Mouse (Mus musculus): ENCODE data around the gene Esam.

Esam gene

GRCm38 (mm10) chr9:37551751-37552531 is 24.1 kb downstream of the Esam start:
- in situ Hi-C loops (cut with MboI; ENCODE audit: low pct_unique_long_range_greater_than_20kb in 1 of 2, low sequenced_read_pairs in 2 of 2, unreplicated experiment in 1 of 2), result no loop called here

- in situ Hi-C loops (cut with MboI; ENCODE audit: low pct_unique_long_range_greater_than_20kb in 1 of 2, low sequenced_read_pairs in 2 of 2, unreplicated experiment in 1 of 2), result no loop called here
Measured at GRCm38 (mm10) chr9:37552536-37553293, 24.8 kb downstream of the Esam start, which contains the start of gene Nrgn. Gene Nrgn (minus strand): TSS chr9:37552904.

GRCm38 (mm10) chr9:37554279-37554678 is 26.4 kb downstream of the Esam start:
- in situ Hi-C loops (cut with MboI; ENCODE audit: low pct_unique_long_range_greater_than_20kb in 1 of 2, low sequenced_read_pairs in 2 of 2, unreplicated experiment in 1 of 2), result no loop called here

GRCm38 (mm10) chr9:37554838-37555748 is 27.2 kb downstream of the Esam start, which contains the start of gene Siae:
Gene Siae (plus strand): TSS chr9:37555698.
- in situ Hi-C loops (cut with MboI; ENCODE audit: low pct_unique_long_range_greater_than_20kb in 1 of 2, low sequenced_read_pairs in 2 of 2, unreplicated experiment in 1 of 2), result no loop called here

- in situ Hi-C loops (cut with MboI; ENCODE audit: low pct_unique_long_range_greater_than_20kb in 1 of 2, low sequenced_read_pairs in 2 of 2, unreplicated experiment in 1 of 2), result no loop called here
Measured at GRCm38 (mm10) chr9:37556366-37556765, 28.5 kb downstream of the Esam start.

GRCm38 (mm10) chr9:37560617-37561016 is 32.7 kb downstream of the Esam start:
- in situ Hi-C loops (cut with MboI; ENCODE audit: low pct_unique_long_range_greater_than_20kb in 1 of 2, low sequenced_read_pairs in 2 of 2, unreplicated experiment in 1 of 2), result no loop called here

GRCm38 (mm10) chr9:37563805-37564204 is 35.9 kb downstream of the Esam start:
- in situ Hi-C loops (cut with MboI; ENCODE audit: low pct_unique_long_range_greater_than_20kb in 1 of 2, low sequenced_read_pairs in 2 of 2, unreplicated experiment in 1 of 2), result no loop called here

GRCm38 (mm10) chr9:37567019-37567418 is 39.1 kb downstream of the Esam start:
- in situ Hi-C loops (cut with MboI; ENCODE audit: low pct_unique_long_range_greater_than_20kb in 1 of 2, low sequenced_read_pairs in 2 of 2, unreplicated experiment in 1 of 2), result no loop called here

GRCm38 (mm10) chr9:37567454-37567853 is 39.6 kb downstream of the Esam start:
- in situ Hi-C loops (cut with MboI; ENCODE audit: low pct_unique_long_range_greater_than_20kb in 1 of 2, low sequenced_read_pairs in 2 of 2, unreplicated experiment in 1 of 2), result no loop called here

- in situ Hi-C loops (cut with MboI; ENCODE audit: low pct_unique_long_range_greater_than_20kb in 1 of 2, low sequenced_read_pairs in 2 of 2, unreplicated experiment in 1 of 2), result no loop called here
Measured at GRCm38 (mm10) chr9:37567892-37568604, 40.2 kb downstream of the Esam start.

GRCm38 (mm10) chr9:37568605-37569214 is 40.8 kb downstream of the Esam start:
- in situ Hi-C loops (cut with MboI; ENCODE audit: low pct_unique_long_range_greater_than_20kb in 1 of 2, low sequenced_read_pairs in 2 of 2, unreplicated experiment in 1 of 2), result no loop called here

GRCm38 (mm10) chr9:37569231-37569835 is 41.5 kb downstream of the Esam start:
- in situ Hi-C loops (cut with MboI; ENCODE audit: low pct_unique_long_range_greater_than_20kb in 1 of 2, low sequenced_read_pairs in 2 of 2, unreplicated experiment in 1 of 2), result no loop called here

- in situ Hi-C loops (cut with MboI; ENCODE audit: low pct_unique_long_range_greater_than_20kb in 1 of 2, low sequenced_read_pairs in 2 of 2, unreplicated experiment in 1 of 2), result no loop called here
Measured at GRCm38 (mm10) chr9:37572204-37572876, 44.5 kb downstream of the Esam start.

- in situ Hi-C loops (cut with MboI; ENCODE audit: low pct_unique_long_range_greater_than_20kb in 1 of 2, low sequenced_read_pairs in 2 of 2, unreplicated experiment in 1 of 2), result no loop called here
Measured at GRCm38 (mm10) chr9:37576436-37576930, 48.6 kb downstream of the Esam start.

- in situ Hi-C loops (cut with MboI; ENCODE audit: low pct_unique_long_range_greater_than_20kb in 1 of 2, low sequenced_read_pairs in 2 of 2, unreplicated experiment in 1 of 2), result no loop called here
Measured at GRCm38 (mm10) chr9:37583594-37583993, 55.7 kb downstream of the Esam start.

- in situ Hi-C loops (cut with MboI; ENCODE audit: low pct_unique_long_range_greater_than_20kb in 1 of 2, low sequenced_read_pairs in 2 of 2, unreplicated experiment in 1 of 2), result no loop called here
Measured at GRCm38 (mm10) chr9:37586718-37587117, 58.8 kb downstream of the Esam start.

Data from mouse embryonic stem cell (cell line).